Mouse (Mus musculus): ENCODE results near the gene Zfhx2.

GRCm38 (mm10) chr14:55011116-55011515, 81.0 kb downstream of the Zfhx2 start:
- no peak for TF ChIP-seq POLR2A (IDR thresholded peaks at IDR 0.05; ENCODE audit: control insufficient read depth, extremely low read depth, insufficient read depth, low read length, poor library complexity)
- no peak for TF ChIP-seq CTCF (IDR thresholded peaks at IDR 0.05; ENCODE audit: borderline replicate concordance, control insufficient read depth, extremely low read depth, insufficient read depth, low read length, poor library complexity)
